Mouse (Mus musculus) spleen, adult 2 months (tissue): ENCODE measurements around the gene 1700067K01Rik. TPM values are rescaled to one million over a fixed set of nuclear protein-coding genes. Genes with fewer than 3 reads are reported as not detected.

Experiments
- DNase-seq, 2 experiments: peaks; one replicate each; pipeline versions ENCODE4 v3.0.0 to v3.0.0-alpha.2; 2012 to 2021; ENCODE audit warnings: low spot score in 2 of 2, low read depth in 1 of 2
- H3K27ac ChIP-seq: fragments of 200-500 bp; 2 replicates; pipeline ENCODE4 v1.5.1; 2012; ENCODE audit warnings: low read length, inconsistent platforms; ENCODE audit not compliant: insufficient read depth
- H3K27me3 ChIP-seq: fragments of 200-500 bp; 2 replicates; pipeline ENCODE4 v1.6.1; 2012; ENCODE audit warnings: mild to moderate bottlenecking, moderate library complexity, low read length, inconsistent platforms; ENCODE audit not compliant: control insufficient read depth, insufficient read depth
- H3K36me3 ChIP-seq: fragments of 200-500 bp; 2 replicates; pipeline ENCODE4 v1.6.1; 2012; ENCODE audit warnings: mild to moderate bottlenecking, low read length, inconsistent platforms; ENCODE audit not compliant: control insufficient read depth, insufficient read depth
- H3K4me1 ChIP-seq: fragments of 200-500 bp; 2 replicates; pipeline ENCODE4 v1.6.1; 2011; ENCODE audit warnings: inconsistent platforms; ENCODE audit not compliant: control insufficient read depth, insufficient read depth, insufficient read length
- H3K4me3 ChIP-seq: fragments of 200-500 bp; 2 replicates; pipeline ENCODE4 v1.5.1; 2011; ENCODE audit warnings: mild to moderate bottlenecking, inconsistent platforms; ENCODE audit not compliant: insufficient read depth, insufficient read length; ENCODE audit errors: extremely low read depth
- CTCF ChIP-seq: fragments of 200-500 bp; IDR thresholded peaks from 2 replicates; pipeline ENCODE4 v1.5.1; 2011; ENCODE audit warnings: mild to moderate bottlenecking, inconsistent platforms; ENCODE audit not compliant: insufficient read depth, insufficient read length, insufficient replicate concordance; ENCODE audit errors: extremely low read depth
- POLR2A ChIP-seq: fragments of 200-500 bp; IDR thresholded peaks from 2 replicates; pipeline ENCODE4 v1.6.1; 2011; ENCODE audit warnings: low read depth, low read length, inconsistent platforms
- WGBS: fragments of 180-500 bp; shearing (Covaris S2); methylation state at CpG from one replicate; pipeline ENCODE4 v1.1.7; 2018; 5-methylcytosine and 5-hydroxymethylcytosine counted together
- polyA plus RNA-seq: library from polyadenylated mRNA; depleted of rRNA; stranded (reverse); fragments of >200 nt; gene quantifications from 2 replicates; pipeline ENCODE4 v1.2.3, GENCODE M21; 2012; rRNA removed

1700067K01Rik gene
- polyA plus RNA-seq, 1 experiment, result 0.46 TPM

GRCm38 (mm10) chr8:84046505-84046904 lies 45.2 kb downstream of the 1700067K01Rik start:
- Histone ChIP-seq H3K4me1 (peaks cover 8% of the 10 kb centered on the region; the same call in 1 of the 2 replicates), H3K27me3 (no peaks in the 10 kb centered on the region), H3K4me3 (no peak overlapping the region), H3K27ac (no peak overlapping the region), H3K36me3 (no peaks in the 10 kb centered on the region)
- no peak for DNase-seq
- TF ChIP-seq POLR2A (no peak), CTCF (no peak)
- 80% methylated on average over 3 of the region's 3 CpGs for WGBS

GRCm38 (mm10) chr8:84048171-84048570 lies 46.9 kb downstream of the 1700067K01Rik start:
- no peaks in the 10 kb centered on the region for H3K36me3 ChIP-seq
- 60% methylated on average over 5 of the region's 5 CpGs for WGBS
- no peaks in the 10 kb centered on the region for H3K27me3 ChIP-seq
- peaks cover under 1% of the 10 kb centered on the region; the same call in 1 of the 2 replicates for H3K4me1 ChIP-seq
- no peak overlapping the region for H3K27ac ChIP-seq
- H3K4me3 ChIP-seq, result no peak overlapping the region
- DNase-seq, result no peak
- TF ChIP-seq CTCF (no peak), POLR2A (no peak)

GRCm38 (mm10) chr8:84052746-84053145 lies 51.4 kb downstream of the 1700067K01Rik start:
- Histone ChIP-seq H3K27me3 (no peaks in the 10 kb centered on the region), H3K27ac (no peak overlapping the region), H3K4me3 (no peak overlapping the region), H3K4me1 (no peaks in the 10 kb centered on the region), H3K36me3 (no peaks in the 10 kb centered on the region)
- DNase-seq, result no peak
- WGBS, result 68% methylated on average over 3 of the region's 3 CpGs
- TF ChIP-seq CTCF (no peak), POLR2A (no peak)

GRCm38 (mm10) chr8:84053229-84053628 lies 51.9 kb downstream of the 1700067K01Rik start:
- no peaks in the 10 kb centered on the region for H3K27me3 ChIP-seq
- 97% methylated on average over 5 of the region's 5 CpGs for WGBS
- DNase-seq, result no peak
- TF ChIP-seq CTCF, result no peak
- TF ChIP-seq POLR2A, result no peak
- H3K36me3 ChIP-seq, result no peaks in the 10 kb centered on the region
- H3K4me1 ChIP-seq, result no peaks in the 10 kb centered on the region
- no peak overlapping the region for H3K27ac ChIP-seq
- no peak overlapping the region for H3K4me3 ChIP-seq

Other genes starting within 250 kb of the 1700067K01Rik start
- gene Adgrl1, start 101.4 kb upstream of the 1700067K01Rik start, polyA plus RNA-seq, result 28.9 and 41.2 TPM in 2 replicates
- gene Gm10644, start 46.3 kb upstream of the 1700067K01Rik start, polyA plus RNA-seq, result 1.2 and 1.3 TPM in 2 replicates
- gene Asf1b, start 46.0 kb upstream of the 1700067K01Rik start, polyA plus RNA-seq, result 33.2 and 38.4 TPM in 2 replicates
- gene Prkaca, start 28.5 kb upstream of the 1700067K01Rik start, polyA plus RNA-seq, result 26.7 and 31.5 TPM in 2 replicates
- 39.5 and 53.7 TPM in 2 replicates for gene Samd1, start 3.8 kb upstream of the 1700067K01Rik start, polyA plus RNA-seq
- 0.60 and 4.4 TPM in 2 replicates for gene 2210011C24Rik, start 10.7 kb downstream of the 1700067K01Rik start, polyA plus RNA-seq
- 0.22 and 0.23 TPM in 2 replicates for gene Palm3, start 20.0 kb downstream of the 1700067K01Rik start, polyA plus RNA-seq
- 69.5 and 70.0 TPM in 2 replicates for gene Il27ra, start 41.1 kb downstream of the 1700067K01Rik start, polyA plus RNA-seq
- gene Rln3, start 43.5 kb downstream of the 1700067K01Rik start, polyA plus RNA-seq, result 3.8 and 5.3 TPM in 2 replicates
- gene Gm10643, start 63.6 kb downstream of the 1700067K01Rik start, polyA plus RNA-seq, result 0.35 and 0.43 TPM in 2 replicates
- 45.6 and 58.3 TPM in 2 replicates for gene Rfx1, start 65.3 kb downstream of the 1700067K01Rik start, polyA plus RNA-seq
- gene Dcaf15, start 103.3 kb downstream of the 1700067K01Rik start, polyA plus RNA-seq, result 64.1 and 87.6 TPM in 2 replicates
- 11.1 and 12.9 TPM in 2 replicates for gene Podnl1, start 124.5 kb downstream of the 1700067K01Rik start, polyA plus RNA-seq
- 21.0 and 26.6 TPM in 2 replicates for gene Cc2d1a, start 146.4 kb downstream of the 1700067K01Rik start, polyA plus RNA-seq
- gene 4930432K21Rik, start 146.5 kb downstream of the 1700067K01Rik start, polyA plus RNA-seq, result 1.4 TPM in 2 replicates
- 1.2 TPM in 1 of 2 replicates, not detected in the other for gene Nanos3, start 183.7 kb downstream of the 1700067K01Rik start, polyA plus RNA-seq
- gene Zswim4, start 235.6 kb downstream of the 1700067K01Rik start, polyA plus RNA-seq, result 11.3 and 17.5 TPM in 2 replicates
- 68.3 and 88.3 TPM in 2 replicates for gene D8Ertd738e, start 248.2 kb downstream of the 1700067K01Rik start, polyA plus RNA-seq